Mouse (Mus musculus) spleen, postnatal 4 days (tissue): ENCODE results near the gene Crispld2.
A peak's percentile ranks its signal among the peaks of the same experiment; 100 is the strongest.

Experiments used
- DNase-seq, 2 experiments: peaks; one replicate each; pipeline ENCODE4 v3.0.0; 2022; ENCODE audit warnings: low spot score in 2 of 2

The Crispld2 gene

GRCm38 (mm10) chr8:120034471-120034870 lies 42.2 kb downstream of the Crispld2 start:
- no peak for DNase-seq

- DNase-seq = no peak
Measured at GRCm38 (mm10) chr8:120036111-120036510, 43.9 kb downstream of the Crispld2 start.

GRCm38 (mm10) chr8:120036578-120036977 lies 44.3 kb downstream of the Crispld2 start:
- DNase-seq = no peak

GRCm38 (mm10) chr8:120037199-120037598 lies 45.0 kb downstream of the Crispld2 start:
- no peak for DNase-seq

GRCm38 (mm10) chr8:120037611-120038010 lies 45.4 kb downstream of the Crispld2 start:
- DNase-seq = no peak

- no peak for DNase-seq
Measured at GRCm38 (mm10) chr8:120038741-120039140, 46.5 kb downstream of the Crispld2 start.

- no peak for DNase-seq
Measured at GRCm38 (mm10) chr8:120039313-120039919, 47.2 kb downstream of the Crispld2 start.

- peak in 1 of 2 experiments; percentile 43 for DNase-seq
Measured at GRCm38 (mm10) chr8:120040861-120041260, 48.6 kb downstream of the Crispld2 start.

- DNase-seq = no peak
Measured at GRCm38 (mm10) chr8:120042542-120043312, 50.5 kb downstream of the Crispld2 start.

GRCm38 (mm10) chr8:120044907-120045306 lies 52.7 kb downstream of the Crispld2 start:
- DNase-seq = no peak

- DNase-seq = no peak
Measured at GRCm38 (mm10) chr8:120045471-120045870, 53.2 kb downstream of the Crispld2 start.

- no peak for DNase-seq
Measured at GRCm38 (mm10) chr8:120046258-120047020, 54.2 kb downstream of the Crispld2 start.

GRCm38 (mm10) chr8:120049949-120050348 lies 57.7 kb downstream of the Crispld2 start:
- DNase-seq = peak in 1 of 2 experiments; percentile 47

- DNase-seq = no peak
Measured at GRCm38 (mm10) chr8:120050376-120050775, 58.1 kb downstream of the Crispld2 start.

GRCm38 (mm10) chr8:120051006-120051405 lies 58.8 kb downstream of the Crispld2 start:
- DNase-seq = no peak

- no peak for DNase-seq
Measured at GRCm38 (mm10) chr8:120051908-120052307, 59.7 kb downstream of the Crispld2 start.

- DNase-seq = no peak
Measured at GRCm38 (mm10) chr8:120052318-120052717, 60.1 kb downstream of the Crispld2 start.

GRCm38 (mm10) chr8:120054833-120055232 lies 62.6 kb downstream of the Crispld2 start:
- no peak for DNase-seq

- DNase-seq = no peak
Measured at GRCm38 (mm10) chr8:120057078-120057477, 64.8 kb downstream of the Crispld2 start.

- DNase-seq = no peak
Measured at GRCm38 (mm10) chr8:120062742-120063141, 70.5 kb downstream of the Crispld2 start.

- no peak for DNase-seq
Measured at GRCm38 (mm10) chr8:120063326-120063725, 71.1 kb downstream of the Crispld2 start.

- DNase-seq = no peak
Measured at GRCm38 (mm10) chr8:120065611-120066010, 73.4 kb downstream of the Crispld2 start.
